Mouse (Mus musculus) heart, embryonic 13.5 days (tissue): Measurements from ENCODE around the gene Krt13. TPM values are rescaled to one million over a fixed set of nuclear protein-coding genes. Genes with fewer than 3 reads are reported as not detected.

Experiments
- ATAC-seq: fragments of 200-750 bp; cut with Nextera tagmentation; 2 replicates; pipeline ENCODE4 v1.8.0; 2017; ENCODE audit warnings: moderate TSS enrichment; ENCODE audit not compliant: insufficient number of reproducible peaks, low FRiP score, low TSS enrichment; ENCODE audit errors: extremely low read depth
- H3K27ac ChIP-seq: fragments of 300-500 bp; sonication (generic); replicated peaks from 2 replicates; pipeline ENCODE4 v1.5.1; 2015; ENCODE audit warnings: moderate library complexity, mild to moderate bottlenecking, inconsistent platforms
- H3K27me3 ChIP-seq: fragments of 300-500 bp; sonication (generic); replicated peaks from 2 replicates; pipeline ENCODE4 v1.6.1; 2015; ENCODE audit warnings: mild to moderate bottlenecking, inconsistent platforms
- H3K36me3 ChIP-seq: fragments of 300-500 bp; sonication (generic); 2 replicates; pipeline ENCODE4 v1.6.1; 2015; ENCODE audit warnings: mild to moderate bottlenecking, inconsistent platforms
- H3K4me1 ChIP-seq: fragments of 300-500 bp; sonication (generic); 2 replicates; pipeline ENCODE4 v1.6.1; 2015; ENCODE audit warnings: inconsistent platforms
- H3K4me2 ChIP-seq: fragments of 300-500 bp; sonication (generic); 2 replicates; pipeline ENCODE4 v1.6.1; 2015; ENCODE audit warnings: inconsistent platforms, mild to moderate bottlenecking, moderate library complexity
- H3K4me3 ChIP-seq: fragments of 300-500 bp; sonication (generic); 2 replicates; pipeline ENCODE4 v1.5.1; 2015; ENCODE audit warnings: moderate library complexity, mild to moderate bottlenecking, inconsistent platforms
- H3K9ac ChIP-seq: fragments of 300-500 bp; sonication (generic); 2 replicates; pipeline ENCODE4 v1.6.1; 2015; ENCODE audit warnings: inconsistent platforms, mild to moderate bottlenecking, moderate library complexity
- H3K9me3 ChIP-seq: fragments of 300-500 bp; sonication (generic); 2 replicates; pipeline ENCODE4 v1.6.1; 2016; ENCODE audit warnings: inconsistent platforms
- WGBS: fragments of 180-500 bp; shearing (Covaris S2); methylation state at CpG from one replicate; pipeline ENCODE4 v1.1.7; 2015; ENCODE audit warnings: mixed read lengths; 5-methylcytosine and 5-hydroxymethylcytosine counted together
- polyA plus RNA-seq: library from polyadenylated mRNA; unstranded; fragments of >200 nt; fragmentation: Nextera tagmentation; extraction: Ambion mirVana; gene quantifications from 2 replicates; pipeline ENCODE4 v1.2.1, GENCODE M21; 2015

Krt13 gene
- polyA plus RNA-seq, 1 experiment from 2014 or later: not detected

GRCm38 (mm10) chr11:100112935-100113741 lies 8.2 kb downstream of the Krt13 start:
- Histone ChIP-seq H3K27me3 (no peaks in the 10 kb centered on the region), H3K9me3 (no peaks in the 10 kb centered on the region), H3K9ac (no peak overlapping the region), H3K36me3 (no peaks in the 10 kb centered on the region), H3K4me2 (no peak overlapping the region), H3K4me3 (no peak overlapping the region), H3K27ac (no peak overlapping the region), H3K4me1 (no peaks in the 10 kb centered on the region)
- ATAC-seq: no peak
- WGBS: 66% methylated on average over 11 of the region's 11 CpGs

GRCm38 (mm10) chr11:100105576-100106122 lies 15.7 kb downstream of the Krt13 start, which contains the start of gene Krt36:
Krt36 (minus strand) TSS chr11:100105626.
- H3K9me3 ChIP-seq: no peaks in the 10 kb centered on the region
- H3K27me3 ChIP-seq: 0 out of 2 replicates have a peak, but pooled peaks cover 2% of the 10 kb centered on the region
- H3K36me3 ChIP-seq: no peaks in the 10 kb centered on the region
- H3K9ac ChIP-seq: no peak within 1 kb of the TSS
- H3K4me3 ChIP-seq: no peak within 1 kb of the TSS
- WGBS: 77% methylated on average over 6 of the region's 6 CpGs
- no peak within 1 kb of the TSS for H3K27ac ChIP-seq
- H3K4me1 ChIP-seq: no peaks in the 10 kb centered on the region
- ATAC-seq: no peak
- no peak within 1 kb of the TSS for H3K4me2 ChIP-seq

GRCm38 (mm10) chr11:100102693-100103429 lies 18.5 kb downstream of the Krt13 start:
- Histone ChIP-seq H3K9me3 (no peaks in the 10 kb centered on the region), H3K9ac (no peak overlapping the region), H3K27me3 (0 out of 2 replicates have a peak, but pooled peaks cover 2% of the 10 kb centered on the region), H3K4me3 (no peak overlapping the region), H3K4me2 (no peak overlapping the region), H3K36me3 (no peaks in the 10 kb centered on the region), H3K27ac (no peak overlapping the region), H3K4me1 (no peaks in the 10 kb centered on the region)
- ATAC-seq: no peak
- WGBS: 41% methylated on average over 15 of the region's 15 CpGs

GRCm38 (mm10) chr11:100100391-100100790 lies 21.0 kb downstream of the Krt13 start:
- Histone ChIP-seq H3K9me3 (no peaks in the 10 kb centered on the region), H3K4me2 (no peak overlapping the region), H3K4me1 (no peaks in the 10 kb centered on the region), H3K9ac (no peak overlapping the region), H3K4me3 (no peak overlapping the region), H3K36me3 (no peaks in the 10 kb centered on the region), H3K27me3 (0 out of 2 replicates have a peak, but pooled peaks cover 2% of the 10 kb centered on the region), H3K27ac (no peak overlapping the region)
- no peak for ATAC-seq
- 70% methylated on average over 4 of the region's 4 CpGs for WGBS

GRCm38 (mm10) chr11:100097819-100098218 lies 23.5 kb downstream of the Krt13 start:
- Histone ChIP-seq H3K27ac (no peak overlapping the region), H3K9ac (no peak overlapping the region), H3K4me3 (no peak overlapping the region), H3K27me3 (0 out of 2 replicates have a peak, but pooled peaks cover 2% of the 10 kb centered on the region), H3K4me1 (no peaks in the 10 kb centered on the region), H3K4me2 (no peak overlapping the region), H3K9me3 (no peaks in the 10 kb centered on the region), H3K36me3 (no peaks in the 10 kb centered on the region)
- ATAC-seq: no peak
- WGBS: 63% methylated on average over 9 of the region's 9 CpGs

GRCm38 (mm10) chr11:100096141-100096540 lies 25.2 kb downstream of the Krt13 start, which contains the start of gene Krt35:
Krt35 (minus strand) TSS chr11:100096241.
- H3K4me3 ChIP-seq: no peak within 1 kb of the TSS
- H3K9me3 ChIP-seq: no peaks in the 10 kb centered on the region
- no peak within 1 kb of the TSS for H3K9ac ChIP-seq
- no peak within 1 kb of the TSS for H3K4me2 ChIP-seq
- H3K4me1 ChIP-seq: no peaks in the 10 kb centered on the region
- no peaks in the 10 kb centered on the region for H3K36me3 ChIP-seq
- H3K27ac ChIP-seq: no peak within 1 kb of the TSS
- no peaks in the 10 kb centered on the region for H3K27me3 ChIP-seq
- no peak for ATAC-seq
- WGBS: 85% methylated on average over 9 of the region's 9 CpGs

- Histone ChIP-seq H3K9ac (no peak overlapping the region), H3K27me3 (0 out of 2 replicates have a peak, but pooled peaks cover 4% of the 10 kb centered on the region), H3K4me3 (no peak overlapping the region), H3K27ac (no peak overlapping the region), H3K36me3 (no peaks in the 10 kb centered on the region), H3K4me1 (no peaks in the 10 kb centered on the region), H3K4me2 (no peak overlapping the region), H3K9me3 (peaks cover 2% of the 10 kb centered on the region; the same call in 1 of the 2 replicates)
- whole genome bisulfite sequencing: 61% methylated on average over 7 of the region's 7 CpGs
- ATAC-seq: no peak
These were observed 32.9 kb downstream of the Krt13 start for GRCm38 (mm10) chr11:100088378-100089025.

- no peaks in the 10 kb centered on the region for H3K36me3 ChIP-seq
- H3K4me1 ChIP-seq: no peaks in the 10 kb centered on the region
- 85% methylated on average over 10 of the region's 10 CpGs for WGBS
- no peak for ATAC-seq
- no peak within 1 kb of the TSS for H3K4me2 ChIP-seq
- no peak within 1 kb of the TSS for H3K9ac ChIP-seq
- H3K4me3 ChIP-seq: no peak within 1 kb of the TSS
- H3K9me3 ChIP-seq: peaks cover 2% of the 10 kb centered on the region; the same call in 1 of the 2 replicates
- H3K27me3 ChIP-seq: 0 out of 2 replicates have a peak, but pooled peaks cover 4% of the 10 kb centered on the region
- no peak within 1 kb of the TSS for H3K27ac ChIP-seq
These were observed 33.5 kb downstream of the Krt13 start, which contains the start of gene Krt32 for GRCm38 (mm10) chr11:100087861-100088260. Krt32 (minus strand) TSS chr11:100088226.

GRCm38 (mm10) chr11:100073873-100074272 lies 47.5 kb downstream of the Krt13 start:
- WGBS: 38% methylated on average over 1 of the region's 1 CpGs
- Histone ChIP-seq H3K27me3 (no peaks in the 10 kb centered on the region), H3K4me2 (no peak overlapping the region), H3K4me3 (no peak overlapping the region), H3K9me3 (no peaks in the 10 kb centered on the region), H3K36me3 (no peaks in the 10 kb centered on the region), H3K4me1 (peaks cover 6% of the 10 kb centered on the region; the same call in 1 of the 2 replicates), H3K9ac (no peak overlapping the region), H3K27ac (no peak overlapping the region)
- ATAC-seq: no peak
